Mouse (Mus musculus) left cerebral cortex, postnatal 10 days (tissue): ENCODE results near the gene Papss2. TPM values are rescaled to one million over a fixed set of nuclear protein-coding genes. Genes with fewer than 3 reads are reported as not detected.

Experiments
- DNase-seq, 2 experiments: peaks; one replicate each; pipeline ENCODE4 v3.0.0; 2021 to 2022; ENCODE audit warnings: low spot score in 2 of 2, mixed read lengths in 1 of 2; ENCODE audit errors: extremely low spot score in 1 of 2
- intact Hi-C: fragments of 180-260 bp; cut with DNase I; formaldehyde crosslinking; loops from one replicate; pipeline ENCODE4 v1.15.1; 2025
- total RNA-seq, 2 experiments: library from RNA; stranded (reverse); gene quantifications; 2 replicates each; pipeline ENCODE4 v1.2.3; 2021

The Papss2 gene
- total RNA-seq, 2 experiments from 2014 or later, result 4.5 to 4.9 TPM

GRCm38 (mm10) chr19:32593870-32594269, 1.7 kb upstream of the Papss2 start:
- no peak for DNase-seq
- intact Hi-C loops, result no loop called here

- no peak for DNase-seq
- intact Hi-C loops, result no loop called here
Measured at GRCm38 (mm10) chr19:32595131-32595505, 472 bp upstream of the Papss2 start.

GRCm38 (mm10) chr19:32599006-32599405, 3.4 kb downstream of the Papss2 start:
- no peak for DNase-seq
- intact Hi-C loops, result no loop called here

GRCm38 (mm10) chr19:32599436-32599835, 3.8 kb downstream of the Papss2 start:
- intact Hi-C loops, result no loop called here
- DNase-seq, result no peak

GRCm38 (mm10) chr19:32601033-32601770, 5.6 kb downstream of the Papss2 start:
- intact Hi-C loops, result no loop called here
- DNase-seq, result no peak

- DNase-seq, result no peak
- intact Hi-C loops, result no loop called here
Measured at GRCm38 (mm10) chr19:32603466-32603865, 7.9 kb downstream of the Papss2 start.

- intact Hi-C loops, result no loop called here
- DNase-seq, result no peak
Measured at GRCm38 (mm10) chr19:32604127-32604526, 8.5 kb downstream of the Papss2 start.

- intact Hi-C loops, result no loop called here
- DNase-seq, result no peak
Measured at GRCm38 (mm10) chr19:32604563-32605252, 9.1 kb downstream of the Papss2 start.

GRCm38 (mm10) chr19:32606227-32606827, 10.7 kb downstream of the Papss2 start:
- DNase-seq, result no peak
- intact Hi-C loops, result no loop called here

GRCm38 (mm10) chr19:32607036-32607435, 11.4 kb downstream of the Papss2 start:
- intact Hi-C loops, result no loop called here
- DNase-seq, result no peak

- intact Hi-C loops, result no loop called here
- no peak for DNase-seq
Measured at GRCm38 (mm10) chr19:32611386-32612092, 15.9 kb downstream of the Papss2 start.

- intact Hi-C loops, result no loop called here
Measured at GRCm38 (mm10) chr19:32614046-32614771, 18.6 kb downstream of the Papss2 start.

GRCm38 (mm10) chr19:32614772-32615099, 19.1 kb downstream of the Papss2 start:
- intact Hi-C loops, result no loop called here
- no peak for DNase-seq

More at GRCm38 (mm10) chr19:32614046-32614771, 18.6 kb downstream of the Papss2 start:
- no peak for DNase-seq

- intact Hi-C loops, result no loop called here
- DNase-seq, result no peak
Measured at GRCm38 (mm10) chr19:32616646-32617045, 21.1 kb downstream of the Papss2 start.

GRCm38 (mm10) chr19:32619739-32620138, 24.1 kb downstream of the Papss2 start:
- intact Hi-C loops, result no loop called here
- DNase-seq, result no peak

- intact Hi-C loops, result no loop called here
- no peak for DNase-seq
Measured at GRCm38 (mm10) chr19:32620859-32621445, 25.4 kb downstream of the Papss2 start.

- intact Hi-C loops, result no loop called here
- DNase-seq, result no peak
Measured at GRCm38 (mm10) chr19:32622142-32622541, 26.6 kb downstream of the Papss2 start.

GRCm38 (mm10) chr19:32626768-32627331, 31.3 kb downstream of the Papss2 start:
- intact Hi-C loops, result no loop called here
- no peak for DNase-seq
